Mouse (Mus musculus): Measurements from ENCODE around the gene Nxpe5. TPM values are rescaled to one million over a fixed set of nuclear protein-coding genes. Genes with fewer than 3 reads are reported as not detected.

Nxpe5 gene
- total RNA-seq, 1 experiment = 0.09 TPM

DNA sequence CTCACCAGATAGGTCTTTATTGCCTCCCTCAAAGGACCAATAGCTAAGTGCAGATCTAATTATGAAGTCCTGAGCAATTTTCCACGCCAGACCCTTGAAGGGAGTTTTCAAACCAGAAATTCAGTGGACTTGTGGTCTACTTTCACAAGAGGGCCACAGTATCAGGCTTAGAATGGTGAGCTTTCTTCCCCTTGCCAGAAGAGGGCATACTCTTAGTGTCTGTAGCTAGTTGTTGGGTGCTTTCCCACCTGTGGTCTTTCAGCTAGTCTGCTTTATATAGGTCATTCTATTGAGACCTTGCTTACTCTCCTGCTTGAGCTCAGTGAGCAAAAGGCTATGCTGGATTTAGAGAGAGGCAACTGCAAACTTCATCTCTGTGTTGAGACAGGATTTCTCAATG lies 57.8 kb downstream of the Nxpe5 start:
- in situ Hi-C loops (cut with MboI; ENCODE audit: low sequenced_read_pairs in 2 of 2, unreplicated experiment in 2 of 2) = no loop called here

GRCm38 (mm10) chr5:138287861-138288260 lies 62.2 kb downstream of the Nxpe5 start:
- no peak overlapping the region for H3K9ac ChIP-seq (ENCODE audit: insufficient read depth, low read depth, low read length, poor library complexity, severe bottlenecking)
- no peak for DNase-seq (ENCODE audit: low read depth, low spot score)
- in situ Hi-C loops (cut with MboI; ENCODE audit: low sequenced_read_pairs in 2 of 2, unreplicated experiment in 2 of 2) = no loop called here
- H3K4me1 ChIP-seq (ENCODE audit: control insufficient read depth in 2 of 2, insufficient read depth in 2 of 2, low read length in 2 of 2, poor library complexity in 1 of 2) = no peaks in the 10 kb centered on the region
- peaks cover 9% of the 10 kb centered on the region for H3K36me3 ChIP-seq (ENCODE audit: control insufficient read depth, insufficient read depth, low read length, poor library complexity, severe bottlenecking)
- no peaks in the 10 kb centered on the region for H3K9me3 ChIP-seq (ENCODE audit: control insufficient read depth, insufficient read depth, low read depth, low read length)
- no peak overlapping the region for H3K27ac ChIP-seq (ENCODE audit: insufficient read depth, low read depth, low read length, poor library complexity, severe bottlenecking)
- no peak overlapping the region for H3K4me3 ChIP-seq (ENCODE audit: insufficient read depth in 1 of 2, low read depth in 1 of 2, low read length in 2 of 2, poor library complexity in 1 of 2, severe bottlenecking in 1 of 2)
- TF ChIP-seq ZNF384 (IDR thresholded peaks at IDR 0.05; ENCODE audit: low read depth, low read length) = no peak
- TF ChIP-seq MAFK (IDR thresholded peaks at IDR 0.05; ENCODE audit: insufficient read depth, low read depth, low read length) = no peak
- TF ChIP-seq CHD2 (IDR thresholded peaks at IDR 0.05; ENCODE audit: low read depth, low read length) = no peak
- TF ChIP-seq ZC3H11A (IDR thresholded peaks at IDR 0.05; ENCODE audit: borderline replicate concordance, low read depth, low read length) = no peak
- no peak for TF ChIP-seq HCFC1 (IDR thresholded peaks at IDR 0.05; ENCODE audit: borderline replicate concordance, insufficient read depth, low read length)

More for the DNA sequence above, 57.8 kb downstream of the Nxpe5 start:
- no peak overlapping the region for H3K4me3 ChIP-seq (ENCODE audit: insufficient read depth in 1 of 2, low read depth in 1 of 2, low read length in 2 of 2, poor library complexity in 1 of 2, severe bottlenecking in 1 of 2)
- no peak for DNase-seq (ENCODE audit: low read depth, low spot score)
- H3K36me3 ChIP-seq (ENCODE audit: control insufficient read depth, insufficient read depth, low read length, poor library complexity, severe bottlenecking) = peaks cover 6% of the 10 kb centered on the region; the same call in 1 of the 2 replicates
- peaks cover 0 to 5% of the 10 kb centered on the region in 2 experiments; a peak in 1 of 4 replicates for H3K4me1 ChIP-seq (ENCODE audit: control insufficient read depth in 2 of 2, insufficient read depth in 2 of 2, low read length in 2 of 2, poor library complexity in 1 of 2)
- no peak overlapping the region for H3K9ac ChIP-seq (ENCODE audit: insufficient read depth, low read depth, low read length, poor library complexity, severe bottlenecking)
- no peak overlapping the region for H3K27ac ChIP-seq (ENCODE audit: insufficient read depth, low read depth, low read length, poor library complexity, severe bottlenecking)
- no peaks in the 10 kb centered on the region for H3K9me3 ChIP-seq (ENCODE audit: control insufficient read depth, insufficient read depth, low read depth, low read length)
- TF ChIP-seq CHD2 (IDR thresholded peaks at IDR 0.05; ENCODE audit: low read depth, low read length) (no peak), HCFC1 (IDR thresholded peaks at IDR 0.05; ENCODE audit: borderline replicate concordance, insufficient read depth, low read length) (no peak), ZNF384 (IDR thresholded peaks at IDR 0.05; ENCODE audit: low read depth, low read length) (no peak), MAFK (IDR thresholded peaks at IDR 0.05; ENCODE audit: insufficient read depth, low read depth, low read length) (no peak), ZC3H11A (IDR thresholded peaks at IDR 0.05; ENCODE audit: borderline replicate concordance, low read depth, low read length) (no peak)

GRCm38 (mm10) chr5:138291638-138292037 lies 65.9 kb downstream of the Nxpe5 start:
- peaks cover 11% of the 10 kb centered on the region for H3K36me3 ChIP-seq (ENCODE audit: control insufficient read depth, insufficient read depth, low read length, poor library complexity, severe bottlenecking)
- H3K4me3 ChIP-seq (ENCODE audit: insufficient read depth in 1 of 2, low read depth in 1 of 2, low read length in 2 of 2, poor library complexity in 1 of 2, severe bottlenecking in 1 of 2) = no peak overlapping the region
- H3K4me1 ChIP-seq (ENCODE audit: control insufficient read depth in 2 of 2, insufficient read depth in 2 of 2, low read length in 2 of 2, poor library complexity in 1 of 2) = no peaks in the 10 kb centered on the region
- in situ Hi-C loops (cut with MboI; ENCODE audit: low sequenced_read_pairs in 2 of 2, unreplicated experiment in 2 of 2) = no loop called here
- H3K9me3 ChIP-seq (ENCODE audit: control insufficient read depth, insufficient read depth, low read depth, low read length) = no peaks in the 10 kb centered on the region
- no peak for DNase-seq (ENCODE audit: low read depth, low spot score)
- no peak overlapping the region for H3K27ac ChIP-seq (ENCODE audit: insufficient read depth, low read depth, low read length, poor library complexity, severe bottlenecking)
- no peak overlapping the region for H3K9ac ChIP-seq (ENCODE audit: insufficient read depth, low read depth, low read length, poor library complexity, severe bottlenecking)
- no peak for TF ChIP-seq MAFK (IDR thresholded peaks at IDR 0.05; ENCODE audit: insufficient read depth, low read depth, low read length)
- TF ChIP-seq CHD2 (IDR thresholded peaks at IDR 0.05; ENCODE audit: low read depth, low read length) = no peak
- TF ChIP-seq ZNF384 (IDR thresholded peaks at IDR 0.05; ENCODE audit: low read depth, low read length) = no peak
- TF ChIP-seq ZC3H11A (IDR thresholded peaks at IDR 0.05; ENCODE audit: borderline replicate concordance, low read depth, low read length) = no peak
- TF ChIP-seq HCFC1 (IDR thresholded peaks at IDR 0.05; ENCODE audit: borderline replicate concordance, insufficient read depth, low read length) = no peak

GRCm38 (mm10) chr5:138294158-138294557 lies 68.5 kb downstream of the Nxpe5 start:
- in situ Hi-C loops (cut with MboI; ENCODE audit: low sequenced_read_pairs in 2 of 2, unreplicated experiment in 2 of 2) = no loop called here
- no peak for DNase-seq (ENCODE audit: low read depth, low spot score)
- H3K9me3 ChIP-seq (ENCODE audit: control insufficient read depth, insufficient read depth, low read depth, low read length) = no peaks in the 10 kb centered on the region
- TF ChIP-seq ZNF384 (IDR thresholded peaks at IDR 0.05; ENCODE audit: low read depth, low read length) = no peak
- TF ChIP-seq MAFK (IDR thresholded peaks at IDR 0.05; ENCODE audit: insufficient read depth, low read depth, low read length) = no peak
- no peak for TF ChIP-seq ZC3H11A (IDR thresholded peaks at IDR 0.05; ENCODE audit: borderline replicate concordance, low read depth, low read length)
- no peak for TF ChIP-seq HCFC1 (IDR thresholded peaks at IDR 0.05; ENCODE audit: borderline replicate concordance, insufficient read depth, low read length)
- no peak for TF ChIP-seq CHD2 (IDR thresholded peaks at IDR 0.05; ENCODE audit: low read depth, low read length)
- peaks cover 21% of the 10 kb centered on the region for H3K36me3 ChIP-seq (ENCODE audit: control insufficient read depth, insufficient read depth, low read length, poor library complexity, severe bottlenecking)
- H3K4me1 ChIP-seq (ENCODE audit: control insufficient read depth in 2 of 2, insufficient read depth in 2 of 2, low read length in 2 of 2, poor library complexity in 1 of 2) = no peaks in the 10 kb centered on the region
- no peak overlapping the region for H3K9ac ChIP-seq (ENCODE audit: insufficient read depth, low read depth, low read length, poor library complexity, severe bottlenecking)
- no peak overlapping the region for H3K4me3 ChIP-seq (ENCODE audit: insufficient read depth in 1 of 2, low read depth in 1 of 2, low read length in 2 of 2, poor library complexity in 1 of 2, severe bottlenecking in 1 of 2)
- no peak overlapping the region for H3K27ac ChIP-seq (ENCODE audit: insufficient read depth, low read depth, low read length, poor library complexity, severe bottlenecking)

DNA sequence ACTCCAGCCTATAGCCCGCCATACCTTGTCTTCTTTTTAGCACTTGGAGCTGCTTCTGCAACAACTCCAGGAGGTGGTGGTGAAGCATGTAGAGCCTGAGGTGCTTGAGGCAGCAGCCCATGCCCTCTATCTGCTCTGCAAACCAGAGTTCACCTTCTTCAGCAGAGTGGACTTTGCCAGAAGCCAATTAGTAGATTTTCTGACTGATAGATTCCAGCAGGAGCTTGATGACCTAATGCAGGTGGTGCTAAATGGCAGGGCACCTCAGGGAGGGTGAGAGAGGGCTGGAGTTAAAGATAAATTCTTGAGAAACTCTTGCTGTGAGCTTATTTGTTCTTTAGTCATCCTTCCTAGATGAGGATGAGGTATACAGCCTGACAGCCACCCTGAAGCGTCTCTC lies 73.9 kb downstream of the Nxpe5 start:
- Histone ChIP-seq H3K4me1 (ENCODE audit: control insufficient read depth in 2 of 2, insufficient read depth in 2 of 2, low read length in 2 of 2, poor library complexity in 1 of 2) (no peaks in the 10 kb centered on the region), H3K4me3 (ENCODE audit: insufficient read depth in 1 of 2, low read depth in 1 of 2, low read length in 2 of 2, poor library complexity in 1 of 2, severe bottlenecking in 1 of 2) (no peak overlapping the region), H3K9me3 (ENCODE audit: control insufficient read depth, insufficient read depth, low read depth, low read length) (no peaks in the 10 kb centered on the region), H3K9ac (ENCODE audit: insufficient read depth, low read depth, low read length, poor library complexity, severe bottlenecking) (no peak overlapping the region), H3K36me3 (ENCODE audit: control insufficient read depth, insufficient read depth, low read length, poor library complexity, severe bottlenecking) (peaks cover 45% of the 10 kb centered on the region), H3K27ac (ENCODE audit: insufficient read depth, low read depth, low read length, poor library complexity, severe bottlenecking) (no peak overlapping the region)
- in situ Hi-C loops (cut with MboI; ENCODE audit: low sequenced_read_pairs in 2 of 2, unreplicated experiment in 2 of 2) = no loop called here
- TF ChIP-seq MAFK (IDR thresholded peaks at IDR 0.05; ENCODE audit: insufficient read depth, low read depth, low read length) (no peak), HCFC1 (IDR thresholded peaks at IDR 0.05; ENCODE audit: borderline replicate concordance, insufficient read depth, low read length) (no peak)
- no peak for DNase-seq (ENCODE audit: low read depth, low spot score)

Other genes starting within 250 kb of the Nxpe5 start
- gene Azgp1, start 244.4 kb upstream of the Nxpe5 start, total RNA-seq (2012; rRNA removed) = not detected in 2 replicates
- not detected in 2 replicates for gene Smok3a, start 204.6 kb upstream of the Nxpe5 start, total RNA-seq (2012; rRNA removed)
- gene Smok3b, start 204.5 kb upstream of the Nxpe5 start, total RNA-seq (2012; rRNA removed) = not detected in 2 replicates
- not detected in 2 replicates for gene Smok3c, start 172.7 kb upstream of the Nxpe5 start, total RNA-seq (2012; rRNA removed)
- 9.8 and 10.5 TPM in 2 replicates for gene Zkscan1, start 140.8 kb upstream of the Nxpe5 start, total RNA-seq (2012; rRNA removed)
- 12.2 and 15.5 TPM in 2 replicates for gene Zscan21, start 109.0 kb upstream of the Nxpe5 start, total RNA-seq (2012; rRNA removed)
- gene Zfp113, start 70.2 kb upstream of the Nxpe5 start, total RNA-seq (2012; rRNA removed) = 3.7 and 5.3 TPM in 2 replicates
- 98.6 and 122 TPM in 2 replicates for gene Cops6, start 64.8 kb upstream of the Nxpe5 start, total RNA-seq (2012; rRNA removed)
- 42.7 and 44.9 TPM in 2 replicates for gene Ap4m1, start 53.9 kb upstream of the Nxpe5 start, total RNA-seq (2012; rRNA removed)
- 327 and 403 TPM in 2 replicates for gene Mcm7, start 53.5 kb upstream of the Nxpe5 start, total RNA-seq (2012; rRNA removed)
- gene Taf6, start 38.4 kb upstream of the Nxpe5 start, total RNA-seq (2012; rRNA removed) = 59.3 and 81.1 TPM in 2 replicates
- gene Cnpy4, start 38.4 kb upstream of the Nxpe5 start, total RNA-seq (2012; rRNA removed) = 43.5 and 59.5 TPM in 2 replicates
- gene Mblac1, start 31.6 kb upstream of the Nxpe5 start, total RNA-seq (2012; rRNA removed) = 2.5 and 3.1 TPM in 2 replicates
- 87.2 and 87.3 TPM in 2 replicates for gene Lamtor4, start 29.6 kb downstream of the Nxpe5 start, total RNA-seq (2012; rRNA removed)
- 13.7 and 16.2 TPM in 2 replicates for gene BC037034, start 38.1 kb downstream of the Nxpe5 start, total RNA-seq (2012; rRNA removed)
- 0.58 and 0.94 TPM in 2 replicates for gene Gal3st4, start 46.9 kb downstream of the Nxpe5 start, total RNA-seq (2012; rRNA removed)
- gene Gm43720, start 54.1 kb downstream of the Nxpe5 start, total RNA-seq (2012; rRNA removed) = not detected in 2 replicates
- 14.9 and 20.2 TPM in 2 replicates for gene Gpc2, start 54.1 kb downstream of the Nxpe5 start, total RNA-seq (2012; rRNA removed)
- gene Stag3, start 54.3 kb downstream of the Nxpe5 start, total RNA-seq (2012; rRNA removed) = 101 and 108 TPM in 2 replicates
- gene Pvrig, start 116.1 kb downstream of the Nxpe5 start, total RNA-seq (2012; rRNA removed) = 1.2 TPM in 2 replicates
- 12.9 and 14.9 TPM in 2 replicates for gene Zfp157, start 215.6 kb downstream of the Nxpe5 start, total RNA-seq (2012; rRNA removed)

All from ES-E14 (cell line).